Mouse (Mus musculus): ENCODE measurements around the gene Cabp7. TPM values are rescaled to one million over a fixed set of nuclear protein-coding genes. Genes with fewer than 3 reads are reported as not detected.

Cabp7 gene
- polyA plus RNA-seq, 1 experiment from 2014 or later = 0.19 TPM

- Histone ChIP-seq H3K4me3 (ENCODE audit: low read depth, low read length) (no peak overlapping the region), H3K4me1 (ENCODE audit: control insufficient read depth, insufficient read depth, low read length) (no peaks in the 10 kb centered on the region), H3K36me3 (ENCODE audit: control insufficient read depth, insufficient read depth, low read length) (peaks cover 5% of the 10 kb centered on the region), H3K9me3 (ENCODE audit: control insufficient read depth, low read length) (no peaks in the 10 kb centered on the region), H3K27me3 (ENCODE audit: control insufficient read depth, insufficient read depth, low read length) (no peaks in the 10 kb centered on the region), H3K4me2 (ENCODE audit: low read depth, severe bottlenecking) (no peak overlapping the region), H3K27ac (replicated peaks; ENCODE audit: low read depth, low read length) (no peak overlapping the region), H3K9ac (ENCODE audit: low read length) (no peak overlapping the region)
- WGBS = 95% methylated on average over 6 of the region's 6 CpGs
- no peak for DNase-seq (ENCODE audit: low spot score)
- no peak for ATAC-seq (ENCODE audit: insufficient number of reproducible peaks, low FRiP score, low TSS enrichment, low read depth)
Measured at GRCm38 (mm10) chr11:4769881-4770280, 23.3 kb upstream of the Cabp7 start.

- H3K27ac ChIP-seq (replicated peaks; ENCODE audit: low read depth, low read length) = no peak overlapping the region
- H3K4me2 ChIP-seq (ENCODE audit: low read depth, severe bottlenecking) = no peak overlapping the region
- WGBS = 71% methylated on average over 7 of the region's 7 CpGs
- ATAC-seq (ENCODE audit: insufficient number of reproducible peaks, low FRiP score, low TSS enrichment, low read depth) (no peak), DNase-seq (ENCODE audit: low spot score) (no peak)
- no peaks in the 10 kb centered on the region for H3K9me3 ChIP-seq (ENCODE audit: control insufficient read depth, low read length)
- H3K27me3 ChIP-seq (ENCODE audit: control insufficient read depth, insufficient read depth, low read length) = no peaks in the 10 kb centered on the region
- H3K36me3 ChIP-seq (ENCODE audit: control insufficient read depth, insufficient read depth, low read length) = peaks cover 5% of the 10 kb centered on the region
- H3K4me3 ChIP-seq (ENCODE audit: low read depth, low read length) = no peak overlapping the region
- H3K4me1 ChIP-seq (ENCODE audit: control insufficient read depth, insufficient read depth, low read length) = no peaks in the 10 kb centered on the region
- H3K9ac ChIP-seq (ENCODE audit: low read length) = no peak overlapping the region
Measured at GRCm38 (mm10) chr11:4769293-4769692, 22.7 kb upstream of the Cabp7 start.

GRCm38 (mm10) chr11:4768399-4768798, 21.8 kb upstream of the Cabp7 start:
- peaks cover 5% of the 10 kb centered on the region for H3K36me3 ChIP-seq (ENCODE audit: control insufficient read depth, insufficient read depth, low read length)
- no peak overlapping the region for H3K4me3 ChIP-seq (ENCODE audit: low read depth, low read length)
- ATAC-seq (ENCODE audit: insufficient number of reproducible peaks, low FRiP score, low TSS enrichment, low read depth) (no peak), DNase-seq (ENCODE audit: low spot score) (no peak)
- no peaks in the 10 kb centered on the region for H3K4me1 ChIP-seq (ENCODE audit: control insufficient read depth, insufficient read depth, low read length)
- peaks cover 1% of the 10 kb centered on the region for H3K27me3 ChIP-seq (ENCODE audit: control insufficient read depth, insufficient read depth, low read length)
- no peak overlapping the region for H3K27ac ChIP-seq (replicated peaks; ENCODE audit: low read depth, low read length)
- 87% methylated on average over 4 of the region's 4 CpGs for WGBS
- H3K9ac ChIP-seq (ENCODE audit: low read length) = no peak overlapping the region
- no peak overlapping the region for H3K4me2 ChIP-seq (ENCODE audit: low read depth, severe bottlenecking)
- no peaks in the 10 kb centered on the region for H3K9me3 ChIP-seq (ENCODE audit: control insufficient read depth, low read length)

- 56% methylated on average over 5 of the region's 5 CpGs for WGBS
- Histone ChIP-seq H3K4me2 (ENCODE audit: low read depth, severe bottlenecking) (no peak overlapping the region), H3K27me3 (ENCODE audit: control insufficient read depth, insufficient read depth, low read length) (peaks cover 29% of the 10 kb centered on the region), H3K4me3 (ENCODE audit: low read depth, low read length) (no peak overlapping the region), H3K4me1 (ENCODE audit: control insufficient read depth, insufficient read depth, low read length) (no peaks in the 10 kb centered on the region), H3K27ac (replicated peaks; ENCODE audit: low read depth, low read length) (no peak overlapping the region), H3K9me3 (ENCODE audit: control insufficient read depth, low read length) (no peaks in the 10 kb centered on the region), H3K36me3 (ENCODE audit: control insufficient read depth, insufficient read depth, low read length) (no peaks in the 10 kb centered on the region), H3K9ac (ENCODE audit: low read length) (no peak overlapping the region)
- no peak for ATAC-seq (ENCODE audit: insufficient number of reproducible peaks, low FRiP score, low TSS enrichment, low read depth)
- DNase-seq (ENCODE audit: low spot score) = no peak
Measured at GRCm38 (mm10) chr11:4764476-4764875, 17.9 kb upstream of the Cabp7 start.

- peaks cover 29% of the 10 kb centered on the region for H3K27me3 ChIP-seq (ENCODE audit: control insufficient read depth, insufficient read depth, low read length)
- DNase-seq (ENCODE audit: low spot score) (peak; percentile 43), ATAC-seq (ENCODE audit: insufficient number of reproducible peaks, low FRiP score, low TSS enrichment, low read depth) (no peak)
- WGBS = 13% methylated on average over 5 of the region's 5 CpGs
- H3K4me2 ChIP-seq (ENCODE audit: low read depth, severe bottlenecking) = no peak overlapping the region
- no peaks in the 10 kb centered on the region for H3K36me3 ChIP-seq (ENCODE audit: control insufficient read depth, insufficient read depth, low read length)
- no peak overlapping the region for H3K9ac ChIP-seq (ENCODE audit: low read length)
- H3K4me1 ChIP-seq (ENCODE audit: control insufficient read depth, insufficient read depth, low read length) = no peaks in the 10 kb centered on the region
- H3K9me3 ChIP-seq (ENCODE audit: control insufficient read depth, low read length) = no peaks in the 10 kb centered on the region
- no peak overlapping the region for H3K4me3 ChIP-seq (ENCODE audit: low read depth, low read length)
- H3K27ac ChIP-seq (replicated peaks; ENCODE audit: low read depth, low read length) = no peak overlapping the region
Measured at GRCm38 (mm10) chr11:4763631-4764030, 17.1 kb upstream of the Cabp7 start.

GRCm38 (mm10) chr11:4762511-4762910, 15.9 kb upstream of the Cabp7 start:
- H3K9ac ChIP-seq (ENCODE audit: low read length) = no peak overlapping the region
- H3K9me3 ChIP-seq (ENCODE audit: control insufficient read depth, low read length) = no peaks in the 10 kb centered on the region
- no peaks in the 10 kb centered on the region for H3K36me3 ChIP-seq (ENCODE audit: control insufficient read depth, insufficient read depth, low read length)
- 21% methylated on average over 2 of the region's 2 CpGs for WGBS
- H3K4me2 ChIP-seq (ENCODE audit: low read depth, severe bottlenecking) = no peak overlapping the region
- peaks cover 29% of the 10 kb centered on the region for H3K27me3 ChIP-seq (ENCODE audit: control insufficient read depth, insufficient read depth, low read length)
- ATAC-seq (ENCODE audit: insufficient number of reproducible peaks, low FRiP score, low TSS enrichment, low read depth) = no peak
- no peak overlapping the region for H3K4me3 ChIP-seq (ENCODE audit: low read depth, low read length)
- no peak for DNase-seq (ENCODE audit: low spot score)
- no peak overlapping the region for H3K27ac ChIP-seq (replicated peaks; ENCODE audit: low read depth, low read length)
- no peaks in the 10 kb centered on the region for H3K4me1 ChIP-seq (ENCODE audit: control insufficient read depth, insufficient read depth, low read length)

GRCm38 (mm10) chr11:4761991-4762390, 15.4 kb upstream of the Cabp7 start:
- Histone ChIP-seq H3K9me3 (ENCODE audit: control insufficient read depth, low read length) (no peaks in the 10 kb centered on the region), H3K4me1 (ENCODE audit: control insufficient read depth, insufficient read depth, low read length) (no peaks in the 10 kb centered on the region), H3K36me3 (ENCODE audit: control insufficient read depth, insufficient read depth, low read length) (no peaks in the 10 kb centered on the region), H3K9ac (ENCODE audit: low read length) (no peak overlapping the region), H3K4me2 (ENCODE audit: low read depth, severe bottlenecking) (no peak overlapping the region), H3K27me3 (ENCODE audit: control insufficient read depth, insufficient read depth, low read length) (peaks cover 29% of the 10 kb centered on the region), H3K27ac (replicated peaks; ENCODE audit: low read depth, low read length) (no peak overlapping the region), H3K4me3 (ENCODE audit: low read depth, low read length) (no peak overlapping the region)
- DNase-seq (ENCODE audit: low spot score) (no peak), ATAC-seq (ENCODE audit: insufficient number of reproducible peaks, low FRiP score, low TSS enrichment, low read depth) (no peak)
- WGBS = 8% methylated on average over 6 of the region's 6 CpGs

- Histone ChIP-seq H3K27me3 (ENCODE audit: control insufficient read depth, insufficient read depth, low read length) (peaks cover 31% of the 10 kb centered on the region), H3K9ac (ENCODE audit: low read length) (no peak overlapping the region), H3K36me3 (ENCODE audit: control insufficient read depth, insufficient read depth, low read length) (no peaks in the 10 kb centered on the region), H3K9me3 (ENCODE audit: control insufficient read depth, low read length) (no peaks in the 10 kb centered on the region), H3K4me3 (ENCODE audit: low read depth, low read length) (no peak overlapping the region), H3K27ac (replicated peaks; ENCODE audit: low read depth, low read length) (no peak overlapping the region), H3K4me2 (ENCODE audit: low read depth, severe bottlenecking) (no peak overlapping the region), H3K4me1 (ENCODE audit: control insufficient read depth, insufficient read depth, low read length) (no peaks in the 10 kb centered on the region)
- WGBS = 14% methylated on average over 4 of the region's 4 CpGs
- DNase-seq (ENCODE audit: low spot score) (no peak), ATAC-seq (ENCODE audit: insufficient number of reproducible peaks, low FRiP score, low TSS enrichment, low read depth) (no peak)
Measured at GRCm38 (mm10) chr11:4760438-4760837, 13.9 kb upstream of the Cabp7 start.

- Histone ChIP-seq H3K4me3 (ENCODE audit: low read depth, low read length) (no peak overlapping the region), H3K27ac (replicated peaks; ENCODE audit: low read depth, low read length) (no peak overlapping the region), H3K9me3 (ENCODE audit: control insufficient read depth, low read length) (no peaks in the 10 kb centered on the region), H3K27me3 (ENCODE audit: control insufficient read depth, insufficient read depth, low read length) (peaks cover 27% of the 10 kb centered on the region), H3K9ac (ENCODE audit: low read length) (no peak overlapping the region), H3K36me3 (ENCODE audit: control insufficient read depth, insufficient read depth, low read length) (no peaks in the 10 kb centered on the region), H3K4me2 (ENCODE audit: low read depth, severe bottlenecking) (no peak overlapping the region), H3K4me1 (ENCODE audit: control insufficient read depth, insufficient read depth, low read length) (peaks cover 4% of the 10 kb centered on the region; the same call in 1 of the 2 replicates)
- DNase-seq (ENCODE audit: low spot score) = no peak
- WGBS = 9% methylated on average over 4 of the region's 4 CpGs
- no peak for ATAC-seq (ENCODE audit: insufficient number of reproducible peaks, low FRiP score, low TSS enrichment, low read depth)
Measured at GRCm38 (mm10) chr11:4757789-4758158, 11.2 kb upstream of the Cabp7 start.
